Mouse (Mus musculus) heart, embryonic 16.5 days (tissue): ENCODE data around the gene St6galnac6. TPM values are rescaled to one million over a fixed set of nuclear protein-coding genes. Genes with fewer than 3 reads are reported as not detected.

Source experiments
- ATAC-seq: fragments of 200-750 bp; cut with Nextera tagmentation; replicated peaks from 2 replicates; pipeline ENCODE4 v1.8.0; 2017; ENCODE audit warnings: moderate number of reproducible peaks; ENCODE audit not compliant: insufficient read depth, low FRiP score; ENCODE audit errors: extremely low read depth
- H3K27ac ChIP-seq: fragments of 300-500 bp; sonication (generic); 2 replicates; pipeline ENCODE4 v1.5.1; 2014; ENCODE audit warnings: mild to moderate bottlenecking, low read length, control low read depth, moderate library complexity
- H3K27me3 ChIP-seq: fragments of 300-500 bp; sonication (generic); 2 replicates; pipeline ENCODE4 v1.6.1; 2014; ENCODE audit warnings: low read length, mixed read lengths; ENCODE audit not compliant: control insufficient read depth, insufficient read depth
- H3K36me3 ChIP-seq: fragments of 300-500 bp; sonication (generic); 2 replicates; pipeline ENCODE4 v1.6.1; 2014; ENCODE audit not compliant: control insufficient read depth, insufficient read depth
- H3K4me1 ChIP-seq: fragments of 300-500 bp; sonication (generic); 2 replicates; pipeline ENCODE4 v1.6.1; 2014; ENCODE audit warnings: low read length, mixed read lengths; ENCODE audit not compliant: control insufficient read depth, insufficient read depth
- H3K4me2 ChIP-seq: fragments of 300-500 bp; sonication (generic); 2 replicates; pipeline ENCODE4 v1.6.1; 2014; ENCODE audit warnings: low read depth, mild to moderate bottlenecking, control low read depth, low read length
- H3K4me3 ChIP-seq: fragments of 300-500 bp; sonication (generic); 2 replicates; pipeline ENCODE4 v1.5.1; 2014; ENCODE audit warnings: mild to moderate bottlenecking, control low read depth, low read length
- H3K9ac ChIP-seq: fragments of 300-500 bp; sonication (generic); 2 replicates; pipeline ENCODE4 v1.6.1; 2014; ENCODE audit warnings: low read length, control low read depth
- H3K9me3 ChIP-seq: fragments of 300-500 bp; sonication (generic); replicated peaks from 2 replicates; pipeline ENCODE4 v1.6.1; 2016; ENCODE audit warnings: low read length; ENCODE audit not compliant: control insufficient read depth
- WGBS: fragments of 180-500 bp; shearing (Covaris S2); extraction: QIAGEN DNeasy Blood & Tissue Kit; methylation state at CpG from one replicate; pipeline ENCODE4 v1.1.7; 2014; 5-methylcytosine and 5-hydroxymethylcytosine counted together
- polyA plus RNA-seq: library from polyadenylated mRNA; unstranded; fragments of >200 nt; fragmentation: Nextera tagmentation; extraction: Ambion mirVana; gene quantifications from 2 replicates; pipeline ENCODE4 v1.2.1, GENCODE M21; 2015

The St6galnac6 gene
- polyA plus RNA-seq, 1 experiment from 2014 or later = 33.4 TPM

GRCm38 (mm10) chr2:32596725-32597124 is 2.8 kb upstream of the St6galnac6 start:
- Histone ChIP-seq H3K27me3 (no peaks in the 10 kb centered on the region), H3K9ac (no peak overlapping the region), H3K27ac (no peak overlapping the region), H3K4me1 (0 out of 2 replicates have a peak, but pooled peaks cover 5% of the 10 kb centered on the region), H3K4me3 (no peak overlapping the region), H3K36me3 (peaks cover 33% of the 10 kb centered on the region), H3K4me2 (no peak overlapping the region), H3K9me3 (no peaks in the 10 kb centered on the region)
- ATAC-seq = no peak
- WGBS = 89% methylated on average over 13 of the region's 13 CpGs

- Histone ChIP-seq H3K9ac (no peak overlapping the region), H3K36me3 (peaks cover 33% of the 10 kb centered on the region), H3K27me3 (no peaks in the 10 kb centered on the region), H3K9me3 (no peaks in the 10 kb centered on the region), H3K4me1 (peaks cover 6% of the 10 kb centered on the region; the same call in 1 of the 2 replicates), H3K4me3 (no peak overlapping the region), H3K4me2 (no peak overlapping the region), H3K27ac (no peak overlapping the region)
- ATAC-seq = no peak
- 90% methylated on average over 5 of the region's 5 CpGs for WGBS
These were observed 2.3 kb upstream of the St6galnac6 start for GRCm38 (mm10) chr2:32597248-32597647.

- peaks cover 30% of the 10 kb centered on the region for H3K36me3 ChIP-seq
- WGBS = 88% methylated on average over 5 of the region's 5 CpGs
These were observed 1.8 kb upstream of the St6galnac6 start for GRCm38 (mm10) chr2:32597699-32598098.

GRCm38 (mm10) chr2:32598506-32598905 is 1.0 kb upstream of the St6galnac6 start:
- Histone ChIP-seq H3K27me3 (no peaks in the 10 kb centered on the region), H3K4me2 (no peak overlapping the region), H3K4me1 (peaks cover 9% of the 10 kb centered on the region; the same call in 1 of the 2 replicates), H3K27ac (0 out of 2 replicates have a peak overlapping the region, but pooled peaks have one; percentile 4), H3K4me3 (no peak overlapping the region), H3K36me3 (peaks cover 30% of the 10 kb centered on the region), H3K9me3 (no peaks in the 10 kb centered on the region), H3K9ac (no peak overlapping the region)
- no peak for ATAC-seq
- WGBS = 70% methylated on average over 8 of the region's 8 CpGs

More at GRCm38 (mm10) chr2:32597699-32598098, 1.8 kb upstream of the St6galnac6 start:
- H3K4me3 ChIP-seq = no peak overlapping the region
- H3K4me1 ChIP-seq = peaks cover 9% of the 10 kb centered on the region; the same call in 1 of the 2 replicates
- no peak overlapping the region for H3K27ac ChIP-seq
- no peak overlapping the region for H3K4me2 ChIP-seq
- no peaks in the 10 kb centered on the region for H3K9me3 ChIP-seq
- no peak for ATAC-seq
- H3K9ac ChIP-seq = no peak overlapping the region
- no peaks in the 10 kb centered on the region for H3K27me3 ChIP-seq

- ATAC-seq = no peak; the same call in 1 of the 2 replicates
- H3K27me3 ChIP-seq = no peaks in the 10 kb centered on the region
- no peak overlapping the region for H3K9ac ChIP-seq
- WGBS = 39% methylated on average over 8 of the region's 8 CpGs
- H3K4me3 ChIP-seq = no peak overlapping the region
- H3K27ac ChIP-seq = no peak overlapping the region
- H3K4me1 ChIP-seq = peaks cover 15% of the 10 kb centered on the region
- no peaks in the 10 kb centered on the region for H3K9me3 ChIP-seq
- H3K36me3 ChIP-seq = peaks cover 9% of the 10 kb centered on the region; the same call in 1 of the 2 replicates
- no peak overlapping the region for H3K4me2 ChIP-seq
These were observed 2.0 kb downstream of the St6galnac6 start for GRCm38 (mm10) chr2:32601417-32602065.

- Histone ChIP-seq H3K9ac (peak overlapping the region; percentile 6; the same call in 1 of the 2 replicates), H3K27ac (peak overlapping the region; percentile 15; the same call in 1 of the 2 replicates), H3K4me3 (peak overlapping the region; percentile 39), H3K36me3 (peaks cover 6% of the 10 kb centered on the region; the same call in 1 of the 2 replicates), H3K27me3 (no peaks in the 10 kb centered on the region), H3K4me1 (peaks cover 19% of the 10 kb centered on the region), H3K9me3 (no peaks in the 10 kb centered on the region), H3K4me2 (peak overlapping the region; percentile 60)
- 3% methylated on average over 11 of the region's 11 CpGs for WGBS
- peak; percentile 46 for ATAC-seq
These were observed 3.1 kb downstream of the St6galnac6 start for GRCm38 (mm10) chr2:32602600-32603054.

GRCm38 (mm10) chr2:32604631-32605030 is 5.1 kb downstream of the St6galnac6 start:
- H3K27ac ChIP-seq = no peak overlapping the region
- H3K4me3 ChIP-seq = no peak overlapping the region
- H3K4me2 ChIP-seq = no peak overlapping the region
- 35% methylated on average over 10 of the region's 10 CpGs for WGBS
- peaks cover 37% of the 10 kb centered on the region for H3K4me1 ChIP-seq
- no peak overlapping the region for H3K9ac ChIP-seq
- ATAC-seq = no peak
- no peaks in the 10 kb centered on the region for H3K27me3 ChIP-seq
- H3K9me3 ChIP-seq = no peaks in the 10 kb centered on the region
- H3K36me3 ChIP-seq = no peaks in the 10 kb centered on the region

GRCm38 (mm10) chr2:32606161-32607142 is 6.9 kb downstream of the St6galnac6 start:
- Histone ChIP-seq H3K9ac (peak overlapping the region; percentile 88), H3K4me1 (peaks cover 50% of the 10 kb centered on the region), H3K36me3 (no peaks in the 10 kb centered on the region), H3K4me3 (peak overlapping the region; percentile 80), H3K9me3 (no peaks in the 10 kb centered on the region), H3K27me3 (no peaks in the 10 kb centered on the region), H3K27ac (peak overlapping the region; percentile 64), H3K4me2 (peak overlapping the region; percentile 92)
- 14% methylated on average over 47 of the region's 55 CpGs for WGBS
- peak; percentile 63 for ATAC-seq
